ENCODE assay signal across 8 mouse cellular contexts in the genomic region with DNA sequence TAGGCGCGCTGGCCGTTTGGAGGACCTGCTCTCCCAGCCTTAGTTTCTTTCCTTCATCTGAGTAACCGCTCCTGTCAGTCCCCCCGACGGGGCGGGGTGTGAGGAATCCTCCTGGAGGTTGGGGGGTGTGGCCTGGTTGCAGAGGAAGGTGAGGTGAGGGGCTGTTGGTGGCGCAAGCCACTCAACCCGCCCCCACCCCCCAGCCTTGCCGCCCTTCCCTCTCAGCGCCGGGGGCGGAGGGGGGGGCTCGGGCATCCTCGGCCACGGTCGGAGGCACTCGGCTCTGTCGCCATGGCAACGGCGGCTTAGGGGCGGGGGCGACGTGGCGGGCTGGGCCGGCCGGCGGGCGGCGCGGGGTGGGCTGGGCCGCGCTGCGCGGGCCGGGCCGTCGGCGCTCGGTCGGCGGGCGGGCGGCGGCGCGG.
A peak's percentile ranks its signal among the peaks of the same experiment; 100 is the strongest.
DNase-seq lines count a peak whose midpoint lies in the region; ATAC-seq and TF ChIP-seq lines count a peak whose summit lies in the region.

No protein-coding gene starts in this region.

- peak overlapping the region; percentile 96 for H3K27ac ChIP-seq in forebrain, embryonic 10.5 days
- H3K27ac ChIP-seq in lung, postnatal 0 days (ENCODE audit: low read length) = peak overlapping the region; percentile 85

- peak overlapping the region; percentile 77 for H3K9ac ChIP-seq in lung, postnatal 0 days (replicated peaks; ENCODE audit: low read depth)

- peak; percentile 77 for ATAC-seq in lung, postnatal 0 days

- no peaks in the 10 kb centered on the region for H3K9me3 ChIP-seq in forebrain, embryonic 10.5 days
- no peaks in the 10 kb centered on the region for H3K9me3 ChIP-seq in lung, postnatal 0 days (ENCODE audit: low read length)

- intact Hi-C loops in heart, postnatal 25 days (cut with DNase I) = no loop called here

- peaks cover 70% of the 10 kb centered on the region for H3K4me1 ChIP-seq in forebrain, embryonic 10.5 days
- peaks cover 23% of the 10 kb centered on the region for H3K4me1 ChIP-seq in lung, postnatal 0 days (ENCODE audit: insufficient read depth, low read depth, low read length)

- peak; percentile 34 for DNase-seq in kidney, adult 11 months
- DNase-seq in kidney, adult 9 months = no peak
- DNase-seq in forebrain, embryonic 10.5 days (ENCODE audit: extremely low spot score, low spot score) = peak; percentile 85
- peak; percentile 38 for DNase-seq in heart, postnatal 25 days (ENCODE audit: low spot score)
- peak; percentile 86 to 88 for DNase-seq in layer of hippocampus, postnatal 10 days (ENCODE audit: low spot score in 2 of 2)
- DNase-seq in lung, postnatal 0 days (ENCODE audit: low spot score) = peak; percentile 77
- peak; percentile 85 for DNase-seq in ovary, postnatal 36 days (ENCODE audit: low spot score)
- DNase-seq in urinary bladder, adult 18-20 months (ENCODE audit: low spot score in 2 of 2) = peak; percentile 63 to 71

- no peak for TF ChIP-seq CTCF in lung, postnatal 0 days (IDR thresholded peaks at IDR 0.05)

- no peak for TF ChIP-seq EP300 in lung, postnatal 0 days (IDR thresholded peaks at IDR 0.05)

- WGBS in forebrain, embryonic 10.5 days = 4% methylated on average over 37 of the region's 47 CpGs
- 3% methylated on average over 7 of the region's 47 CpGs for WGBS in lung, postnatal 0 days

- no peaks in the 10 kb centered on the region for H3K36me3 ChIP-seq in forebrain, embryonic 10.5 days (replicated peaks)
- H3K36me3 ChIP-seq in lung, postnatal 0 days (ENCODE audit: insufficient read depth, low read length) = no peaks in the 10 kb centered on the region

- H3K4me3 ChIP-seq in forebrain, embryonic 10.5 days = peak overlapping the region; percentile 95
- peak overlapping the region; percentile 73 for H3K4me3 ChIP-seq in lung, postnatal 0 days (ENCODE audit: low read depth, low read length)

- H3K27me3 ChIP-seq in forebrain, embryonic 10.5 days (ENCODE audit: poor library complexity, severe bottlenecking) = no peaks in the 10 kb centered on the region
- H3K27me3 ChIP-seq in lung, postnatal 0 days (replicated peaks; ENCODE audit: insufficient read depth, low read length) = no peaks in the 10 kb centered on the region

- H3K4me2 ChIP-seq in lung, postnatal 0 days (replicated peaks; ENCODE audit: low read depth, low read length) = peak overlapping the region; percentile 95
